Mouse (Mus musculus): ENCODE results near the gene Grem1.

The Grem1 gene

GRCm38 (mm10) chr2:113758311-113759161, at the start of gene Grem1:
Gene Grem1, minus strand, starts transcription at chr2:113758646.
- DNase-seq (ENCODE audit: low spot score in 2 of 2) = no peak

GRCm38 (mm10) chr2:113807640-113808039, 49.2 kb upstream of the Grem1 start:
- no peak for DNase-seq (ENCODE audit: low spot score in 2 of 2)

GRCm38 (mm10) chr2:113806851-113807577, 48.6 kb upstream of the Grem1 start:
- no peak for DNase-seq (ENCODE audit: low spot score in 2 of 2)

- DNase-seq (ENCODE audit: low spot score in 2 of 2) = no peak
Measured at GRCm38 (mm10) chr2:113805765-113806164, 47.3 kb upstream of the Grem1 start.

- no peak for DNase-seq (ENCODE audit: low spot score in 2 of 2)
Measured at GRCm38 (mm10) chr2:113803753-113804152, 45.3 kb upstream of the Grem1 start.

- DNase-seq (ENCODE audit: low spot score in 2 of 2) = no peak
Measured at GRCm38 (mm10) chr2:113800846-113801245, 42.4 kb upstream of the Grem1 start.

- DNase-seq (ENCODE audit: low spot score in 2 of 2) = no peak
Measured at GRCm38 (mm10) chr2:113798605-113799004, 40.2 kb upstream of the Grem1 start.

- no peak for DNase-seq (ENCODE audit: low spot score in 2 of 2)
Measured at GRCm38 (mm10) chr2:113795186-113795585, 36.7 kb upstream of the Grem1 start.

- no peak for DNase-seq (ENCODE audit: low spot score in 2 of 2)
Measured at GRCm38 (mm10) chr2:113793521-113793920, 35.1 kb upstream of the Grem1 start.

- DNase-seq (ENCODE audit: low spot score in 2 of 2) = no peak
Measured at GRCm38 (mm10) chr2:113788821-113789387, 30.5 kb upstream of the Grem1 start.

- no peak for DNase-seq (ENCODE audit: low spot score in 2 of 2)
Measured at GRCm38 (mm10) chr2:113787882-113788281, 29.4 kb upstream of the Grem1 start.

GRCm38 (mm10) chr2:113784851-113785250, 26.4 kb upstream of the Grem1 start:
- DNase-seq (ENCODE audit: low spot score in 2 of 2) = no peak

- DNase-seq (ENCODE audit: low spot score in 2 of 2) = no peak
Measured at GRCm38 (mm10) chr2:113781521-113781920, 23.1 kb upstream of the Grem1 start.

- peak in 1 of 2 experiments; percentile 16 for DNase-seq (ENCODE audit: low spot score in 2 of 2)
Measured at GRCm38 (mm10) chr2:113781107-113781506, 22.7 kb upstream of the Grem1 start.

GRCm38 (mm10) chr2:113779336-113779735, 20.9 kb upstream of the Grem1 start:
- peak in 1 of 2 experiments; percentile 31 for DNase-seq (ENCODE audit: low spot score in 2 of 2)

GRCm38 (mm10) chr2:113778036-113778435, 19.6 kb upstream of the Grem1 start:
- DNase-seq (ENCODE audit: low spot score in 2 of 2) = no peak

- no peak for DNase-seq (ENCODE audit: low spot score in 2 of 2)
Measured at GRCm38 (mm10) chr2:113776297-113776696, 17.9 kb upstream of the Grem1 start.

GRCm38 (mm10) chr2:113774150-113774805, 15.8 kb upstream of the Grem1 start:
- DNase-seq (ENCODE audit: low spot score in 2 of 2) = no peak

- DNase-seq (ENCODE audit: low spot score in 2 of 2) = peak in 1 of 2 experiments; percentile 43
Measured at GRCm38 (mm10) chr2:113768541-113769303, 10.3 kb upstream of the Grem1 start.

GRCm38 (mm10) chr2:113765885-113766284, 7.4 kb upstream of the Grem1 start:
- DNase-seq (ENCODE audit: low spot score in 2 of 2) = no peak

- DNase-seq (ENCODE audit: low spot score in 2 of 2) = no peak
Measured at GRCm38 (mm10) chr2:113764968-113765367, 6.5 kb upstream of the Grem1 start.
